Mouse (Mus musculus) lung, embryonic 16.5 days (tissue): ENCODE results near the gene Olfr13. TPM values are rescaled to one million over a fixed set of nuclear protein-coding genes. Genes with fewer than 3 reads are reported as not detected.
"Not testable (repeated sequence)": the region's sequence is repeated elsewhere in the genome, so short reads cannot be mapped to it uniquely, and the experiment has no call there.

Experiments used
- ATAC-seq: fragments of 200-750 bp; cut with Nextera tagmentation; 2 replicates; pipeline ENCODE4 v1.8.0; 2017; ENCODE audit warnings: low read depth, mild to moderate bottlenecking, moderate library complexity
- H3K27ac ChIP-seq: fragments of 300-500 bp; sonication (generic); 2 replicates; pipeline ENCODE4 v1.5.1; 2014; ENCODE audit warnings: mild to moderate bottlenecking, control low read depth, low read length
- H3K27me3 ChIP-seq: fragments of 300-500 bp; sonication (generic); 2 replicates; pipeline ENCODE4 v1.6.1; 2014; ENCODE audit warnings: low read depth, low read length, mixed read lengths; ENCODE audit not compliant: control insufficient read depth, insufficient read depth
- H3K36me3 ChIP-seq: fragments of 300-500 bp; sonication (generic); 2 replicates; pipeline ENCODE4 v1.6.1; 2014; ENCODE audit warnings: low read length; ENCODE audit not compliant: control insufficient read depth, insufficient read depth
- H3K4me1 ChIP-seq: fragments of 300-500 bp; sonication (generic); replicated peaks from 2 replicates; pipeline ENCODE4 v1.6.1; 2014; ENCODE audit warnings: low read length, mixed read lengths; ENCODE audit not compliant: control insufficient read depth, insufficient read depth
- H3K4me2 ChIP-seq: fragments of 300-500 bp; sonication (generic); 2 replicates; pipeline ENCODE4 v1.6.1; 2014; ENCODE audit warnings: low read depth, low read length, control low read depth
- H3K4me3 ChIP-seq: fragments of 300-500 bp; sonication (generic); 2 replicates; pipeline ENCODE4 v1.5.1; 2014; ENCODE audit warnings: mild to moderate bottlenecking, low read length, control low read depth
- H3K9ac ChIP-seq: fragments of 300-500 bp; sonication (generic); 2 replicates; pipeline ENCODE4 v1.6.1; 2014; ENCODE audit warnings: low read length, control low read depth
- H3K9me3 ChIP-seq: fragments of 300-500 bp; sonication (generic); 2 replicates; pipeline ENCODE4 v1.6.1; 2016; ENCODE audit warnings: low read length; ENCODE audit not compliant: control insufficient read depth
- WGBS: fragments of 180-500 bp; shearing (Covaris S2); extraction: QIAGEN DNeasy Blood & Tissue Kit; methylation state at CpG from one replicate; pipeline ENCODE4 v1.1.7; 2014; 5-methylcytosine and 5-hydroxymethylcytosine counted together
- polyA plus RNA-seq: library from polyadenylated mRNA; unstranded; fragments of >200 nt; fragmentation: Nextera tagmentation; extraction: Ambion mirVana; gene quantifications from 2 replicates; pipeline ENCODE4 v1.2.1, GENCODE M21; 2015

The Olfr13 gene
- polyA plus RNA-seq: not detected in 2 replicates

- WGBS: 50% methylated on average over 4 of the region's 4 CpGs
- ATAC-seq: no peak
Measured at GRCm38 (mm10) chr6:43171840-43172239, at the start of gene Olfr13. Gene Olfr13 (plus strand): TSS chr6:43172140.

GRCm38 (mm10) chr6:43146267-43146666, 25.7 kb upstream of the Olfr13 start, which contains the start of gene Olfr237-ps1:
Gene Olfr237-ps1 (plus strand): TSS chr6:43146567.
- H3K9ac ChIP-seq, H3K36me3 ChIP-seq, H3K9me3 ChIP-seq, ATAC-seq, H3K4me1 ChIP-seq, H3K4me3 ChIP-seq, H3K27ac ChIP-seq, H3K27me3 ChIP-seq, H3K4me2 ChIP-seq: not testable (repeated sequence)
- WGBS: 84% methylated on average over 2 of the region's 2 CpGs

More at GRCm38 (mm10) chr6:43171840-43172239, at the start of gene Olfr13:
- H3K9me3 ChIP-seq: no peaks in the 10 kb centered on the region
- no peak within 1 kb of the TSS for H3K4me2 ChIP-seq
- H3K27ac ChIP-seq: no peak within 1 kb of the TSS
- no peaks in the 10 kb centered on the region for H3K4me1 ChIP-seq
- no peak within 1 kb of the TSS for H3K9ac ChIP-seq
- H3K36me3 ChIP-seq: no peaks in the 10 kb centered on the region
- H3K27me3 ChIP-seq: no peaks in the 10 kb centered on the region
- H3K4me3 ChIP-seq: no peak within 1 kb of the TSS

- H3K27ac ChIP-seq: no peak overlapping the region
- no peak for ATAC-seq
- WGBS: 49% methylated on average over 1 of the region's 1 CpGs
Measured at GRCm38 (mm10) chr6:43159502-43159901, 12.4 kb upstream of the Olfr13 start.

GRCm38 (mm10) chr6:43162982-43163381, 9.0 kb upstream of the Olfr13 start, which contains the start of gene Olfr437:
Gene Olfr437 (plus strand): TSS chr6:43163282.
- Histone ChIP-seq H3K27ac (no peak within 1 kb of the TSS), H3K27me3 (no peaks in the 10 kb centered on the region), H3K4me3 (no peak within 1 kb of the TSS), H3K36me3 (no peaks in the 10 kb centered on the region), H3K9ac (no peak within 1 kb of the TSS), H3K4me1 (no peaks in the 10 kb centered on the region), H3K4me2 (no peak within 1 kb of the TSS), H3K9me3 (no peaks in the 10 kb centered on the region)
- 61% methylated on average over 3 of the region's 3 CpGs for WGBS
- no peak for ATAC-seq

More at GRCm38 (mm10) chr6:43159502-43159901, 12.4 kb upstream of the Olfr13 start:
- Histone ChIP-seq H3K9me3 (no peaks in the 10 kb centered on the region), H3K9ac (no peak overlapping the region), H3K4me1 (no peaks in the 10 kb centered on the region), H3K27me3 (no peaks in the 10 kb centered on the region), H3K4me3 (no peak overlapping the region), H3K36me3 (no peaks in the 10 kb centered on the region), H3K4me2 (no peak overlapping the region)

GRCm38 (mm10) chr6:43167246-43167645, 4.7 kb upstream of the Olfr13 start:
- ATAC-seq: no peak
- Histone ChIP-seq H3K4me3 (no peak overlapping the region), H3K9ac (no peak overlapping the region), H3K36me3 (no peaks in the 10 kb centered on the region), H3K4me2 (no peak overlapping the region), H3K27ac (no peak overlapping the region), H3K27me3 (no peaks in the 10 kb centered on the region), H3K9me3 (no peaks in the 10 kb centered on the region), H3K4me1 (no peaks in the 10 kb centered on the region)
- 85% methylated on average over 4 of the region's 4 CpGs for WGBS

GRCm38 (mm10) chr6:43178129-43178528, 6.2 kb downstream of the Olfr13 start:
- ATAC-seq: no peak
- 59% methylated on average over 1 of the region's 1 CpGs for WGBS
- Histone ChIP-seq H3K4me3 (no peak overlapping the region), H3K4me2 (no peak overlapping the region), H3K36me3 (no peaks in the 10 kb centered on the region), H3K9me3 (no peaks in the 10 kb centered on the region), H3K27ac (no peak overlapping the region), H3K27me3 (no peaks in the 10 kb centered on the region), H3K4me1 (no peaks in the 10 kb centered on the region), H3K9ac (no peak overlapping the region)

GRCm38 (mm10) chr6:43178584-43179501, 6.9 kb downstream of the Olfr13 start:
- H3K4me1 ChIP-seq: no peaks in the 10 kb centered on the region
- WGBS: 32% methylated on average over 6 of the region's 6 CpGs
- H3K27ac ChIP-seq: no peak overlapping the region
- H3K9me3 ChIP-seq: no peaks in the 10 kb centered on the region
- H3K36me3 ChIP-seq: no peaks in the 10 kb centered on the region
- no peak overlapping the region for H3K4me2 ChIP-seq
- H3K4me3 ChIP-seq: no peak overlapping the region
- ATAC-seq: no peak
- H3K27me3 ChIP-seq: no peaks in the 10 kb centered on the region
- H3K9ac ChIP-seq: no peak overlapping the region

GRCm38 (mm10) chr6:43190986-43191385, 19.0 kb downstream of the Olfr13 start:
- Histone ChIP-seq H3K9me3 (no peaks in the 10 kb centered on the region), H3K4me3 (no peak overlapping the region), H3K9ac (no peak overlapping the region), H3K36me3 (no peaks in the 10 kb centered on the region), H3K27ac (peak overlapping the region; percentile 59), H3K4me2 (no peak overlapping the region), H3K4me1 (no peaks in the 10 kb centered on the region), H3K27me3 (no peaks in the 10 kb centered on the region)
- ATAC-seq: peak; percentile 73
- WGBS: 30% methylated on average over 3 of the region's 3 CpGs

- Histone ChIP-seq H3K9me3 (no peaks in the 10 kb centered on the region), H3K9ac (no peak within 1 kb of the TSS), H3K4me2 (no peak within 1 kb of the TSS), H3K36me3 (no peaks in the 10 kb centered on the region), H3K27ac (0 out of 2 replicates have a peak within 1 kb of the TSS, but pooled peaks have one; percentile 22), H3K4me3 (no peak within 1 kb of the TSS), H3K4me1 (0 out of 2 replicates have a peak, but pooled peaks cover 2% of the 10 kb centered on the region), H3K27me3 (no peaks in the 10 kb centered on the region)
- no peak for ATAC-seq
Measured at GRCm38 (mm10) chr6:43196781-43197180, 24.8 kb downstream of the Olfr13 start, which contains the start of gene Olfr435. Gene Olfr435 (plus strand): TSS chr6:43197146.
